Mouse (Mus musculus): Measurements from ENCODE around the gene Rin2.

Gene Rin2

DNA sequence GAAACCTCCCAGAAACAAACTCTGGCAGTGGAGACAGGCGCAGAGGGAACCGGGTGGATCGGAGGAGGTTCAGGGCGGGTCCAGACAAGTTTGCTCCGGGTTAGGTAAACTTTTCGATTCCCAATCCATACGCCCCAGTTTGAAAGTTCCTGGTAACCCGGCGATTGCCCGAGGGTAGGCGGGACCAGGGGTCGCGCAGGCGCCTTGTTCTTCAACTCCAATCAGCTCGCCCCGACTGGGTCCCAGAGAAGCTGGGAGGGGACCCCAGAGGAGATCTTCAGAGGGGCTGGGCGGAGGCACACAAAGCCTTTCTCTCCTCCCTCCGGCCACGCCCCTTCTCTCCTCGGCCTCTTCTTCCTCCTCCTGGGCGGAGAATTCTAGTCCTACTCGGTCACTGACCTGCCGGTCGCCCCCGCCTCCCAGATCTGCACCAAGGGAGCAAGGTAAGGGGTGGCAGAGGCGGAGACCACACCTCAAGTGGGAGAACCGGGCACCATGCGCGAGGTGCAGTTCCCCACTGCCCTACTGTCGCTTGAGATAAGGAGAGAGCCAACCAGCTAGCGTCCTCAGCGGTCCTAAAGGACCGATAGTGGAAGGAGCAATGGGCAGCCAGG is at the start of gene Rin2:
Gene Rin2, plus strand, starts transcription at position 74 of the 614 bp plus-strand sequence.
- DNase-seq: peak; percentile 98

DNA sequence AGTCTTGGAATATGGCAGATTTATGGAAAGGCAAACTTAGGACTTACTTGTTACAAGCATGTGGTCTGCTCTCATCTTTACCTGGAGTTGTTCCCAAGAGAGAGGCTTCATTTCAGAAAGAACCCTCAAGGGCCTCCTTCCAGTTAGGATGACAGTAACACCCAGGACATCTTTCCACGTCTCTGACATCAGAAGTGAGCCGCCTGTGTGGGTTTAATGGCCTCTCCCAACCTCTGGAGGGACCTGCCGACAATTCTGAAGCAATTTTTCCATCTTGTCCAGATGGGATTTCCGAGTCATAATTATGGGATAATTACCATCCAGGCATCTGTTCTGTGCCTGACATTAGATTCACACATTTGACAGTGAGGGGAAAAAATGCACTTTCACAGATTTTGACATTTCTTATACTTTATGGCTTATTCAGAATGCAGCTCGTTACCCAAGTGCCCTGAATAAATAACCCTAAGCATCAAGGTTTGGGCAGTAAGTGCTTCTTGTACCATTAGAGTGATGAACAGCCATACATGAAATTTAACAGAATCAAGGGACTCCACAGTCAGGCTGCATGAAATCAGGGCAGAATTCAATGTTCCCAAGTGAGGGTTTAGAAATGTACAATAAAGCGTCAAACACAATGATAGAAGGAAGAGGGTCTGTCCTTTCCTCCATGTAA is 43.8 kb upstream of the Rin2 start:
- DNase-seq: peak; percentile 55

DNA sequence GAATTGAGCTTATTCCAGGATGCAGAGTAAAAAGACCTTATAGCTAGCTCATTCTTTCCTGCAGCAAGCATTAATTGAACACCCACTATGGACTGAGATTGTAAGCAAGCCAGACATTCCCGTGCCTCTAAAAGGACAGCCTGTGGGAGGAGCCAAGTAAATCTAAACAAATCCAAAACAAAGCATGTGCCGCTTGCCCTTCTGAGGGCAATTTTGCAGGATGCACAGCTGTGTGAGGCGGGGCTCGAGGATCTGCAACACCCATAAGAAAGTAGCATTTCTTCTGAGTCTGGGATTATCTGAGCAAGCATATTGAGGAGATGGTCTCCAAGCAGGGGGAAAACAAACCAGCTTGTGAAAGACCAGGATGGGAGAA is 43.2 kb upstream of the Rin2 start:
- DNase-seq: no peak

DNA sequence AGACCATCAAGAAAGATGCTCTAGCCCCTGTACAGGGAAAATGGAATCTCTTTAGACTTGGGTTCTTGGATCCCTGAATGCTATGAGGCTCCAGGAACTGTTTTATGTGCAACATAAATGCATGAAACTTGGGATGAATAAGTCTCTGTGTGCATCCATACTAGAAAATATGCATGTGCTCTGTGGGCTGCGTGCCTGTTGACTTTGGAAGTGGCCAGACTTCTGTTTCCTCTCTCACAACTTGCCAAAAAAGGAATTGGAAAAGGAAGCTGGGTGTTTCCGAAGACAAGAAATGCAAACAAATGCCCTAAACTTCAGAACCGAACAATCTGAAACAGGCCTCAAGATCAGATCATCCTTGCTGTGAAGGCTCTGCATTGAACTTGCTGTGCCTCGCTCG is 41.2 kb upstream of the Rin2 start:
- DNase-seq: no peak

DNA sequence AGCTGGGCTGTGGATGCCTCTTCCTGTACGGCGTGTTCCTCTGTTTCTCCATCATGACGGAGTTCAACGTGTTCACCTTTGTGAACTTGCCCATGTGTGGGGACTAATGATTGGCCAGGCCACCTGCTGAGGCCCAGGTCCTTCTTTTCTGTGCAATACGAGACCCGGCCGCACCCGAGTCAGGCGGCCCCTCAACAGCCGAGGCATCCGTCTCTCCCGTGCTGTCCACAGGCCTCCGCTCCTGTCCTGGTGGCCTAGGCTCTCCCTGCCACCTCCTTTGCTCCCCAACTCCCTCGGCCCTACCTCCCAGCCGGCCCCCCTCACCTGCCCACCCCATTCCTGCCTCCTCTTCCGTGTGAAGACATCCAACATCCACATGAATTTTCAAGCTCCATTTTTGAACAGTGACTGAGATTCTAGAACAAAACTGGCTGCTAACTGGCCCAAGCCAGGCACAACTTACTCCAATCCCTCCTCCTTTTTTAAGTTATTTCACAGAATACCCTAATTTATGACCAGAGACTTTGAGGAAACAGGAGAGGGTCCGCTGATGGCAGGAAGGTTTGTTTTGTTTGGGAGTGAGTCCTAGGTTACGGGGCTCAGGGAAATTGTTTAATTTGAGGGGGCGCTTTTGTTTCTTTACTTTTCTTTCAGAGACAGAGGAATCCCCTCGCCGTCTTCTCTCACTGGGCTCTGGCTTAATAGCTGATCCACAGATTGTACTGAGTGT is 34.6 kb upstream of the Rin2 start:
- peak; percentile 82 for DNase-seq

DNA sequence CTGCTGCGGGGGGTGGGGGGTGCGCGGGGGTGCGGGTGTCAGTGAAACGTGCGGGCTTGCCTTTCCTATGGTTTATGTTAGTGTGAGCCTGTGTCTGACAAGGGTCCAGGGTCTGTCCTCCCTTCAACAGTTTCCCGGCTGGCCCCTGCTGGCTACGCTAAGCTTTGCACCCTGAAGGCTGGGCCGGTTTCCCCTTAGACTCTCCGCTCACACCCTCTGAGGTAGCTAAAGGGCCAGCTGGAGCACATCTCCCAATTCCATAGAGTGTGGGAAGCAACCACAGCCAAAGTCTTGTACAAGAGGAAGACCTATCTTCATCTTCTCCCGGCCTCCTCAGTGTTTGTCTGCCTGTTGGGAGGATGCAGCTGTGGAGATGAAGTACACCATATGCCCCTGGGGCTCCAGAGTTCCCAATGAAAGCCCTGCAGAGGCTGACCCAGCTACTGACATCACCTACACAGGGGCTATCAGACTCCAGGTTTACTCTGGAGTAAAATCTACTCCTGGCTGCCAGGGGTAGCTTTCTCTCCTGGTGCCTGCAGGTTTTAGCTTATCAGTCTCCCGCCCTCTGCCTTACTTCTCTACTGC is 19.5 kb upstream of the Rin2 start:
- DNase-seq: peak; percentile 42

DNA sequence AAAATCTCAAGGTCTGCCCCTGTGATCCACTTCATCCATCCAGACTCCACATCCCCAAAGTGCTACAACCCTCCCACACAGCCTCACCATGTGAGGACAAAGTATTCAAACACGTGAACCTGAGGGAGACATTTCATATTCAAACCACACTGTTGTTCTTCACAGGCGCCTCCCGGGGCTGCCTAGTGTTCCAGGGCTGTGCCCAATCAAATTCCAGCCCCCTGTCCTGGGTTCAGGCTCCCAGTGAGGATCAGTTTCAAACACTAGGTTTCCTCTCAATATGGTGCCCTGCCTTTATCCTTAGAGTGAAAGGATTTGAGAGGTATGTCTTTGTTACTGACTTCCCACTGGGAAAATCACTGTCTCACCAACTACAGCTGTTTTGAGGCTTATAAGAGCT is 18.9 kb upstream of the Rin2 start:
- peak; percentile 56 for DNase-seq

DNA sequence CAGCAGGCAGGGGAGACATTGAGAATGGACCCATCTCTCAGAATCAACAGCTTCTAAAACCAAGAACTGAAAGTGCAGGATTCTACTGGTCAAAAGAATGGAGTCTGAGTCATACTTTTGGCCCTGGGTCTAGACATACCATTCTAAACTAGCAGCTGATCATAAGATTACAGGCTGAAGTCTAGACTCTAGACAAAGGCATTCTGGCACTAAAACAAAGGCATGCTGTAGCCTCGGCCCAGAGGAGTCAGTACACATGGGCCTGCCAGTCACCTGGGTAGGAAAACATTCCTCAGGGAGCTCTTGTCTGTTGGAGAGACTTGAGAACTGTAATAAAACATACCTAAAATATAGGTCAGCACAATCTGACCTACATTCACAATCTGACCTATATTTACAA is 18.3 kb upstream of the Rin2 start:
- no peak for DNase-seq

DNA sequence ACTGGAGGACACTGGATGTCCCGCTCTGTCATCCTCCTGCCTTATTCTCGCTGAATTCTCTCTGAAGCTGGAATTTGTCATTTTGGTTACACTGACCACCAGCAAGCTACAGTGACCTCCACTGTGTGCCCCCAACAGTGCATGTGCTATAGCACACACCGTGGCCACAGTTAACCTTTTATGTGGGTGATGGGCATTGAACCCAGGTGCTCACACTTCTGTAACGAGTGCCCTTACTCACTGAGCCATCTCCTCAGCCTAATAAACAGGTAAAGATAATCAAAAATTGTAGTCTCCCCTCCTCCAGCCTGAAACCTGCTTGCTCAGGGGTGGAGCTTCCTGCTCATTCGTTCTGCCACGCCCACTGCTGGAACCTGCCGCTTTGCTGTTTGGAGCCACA is 13.8 kb upstream of the Rin2 start:
- DNase-seq: peak; percentile 15

DNA sequence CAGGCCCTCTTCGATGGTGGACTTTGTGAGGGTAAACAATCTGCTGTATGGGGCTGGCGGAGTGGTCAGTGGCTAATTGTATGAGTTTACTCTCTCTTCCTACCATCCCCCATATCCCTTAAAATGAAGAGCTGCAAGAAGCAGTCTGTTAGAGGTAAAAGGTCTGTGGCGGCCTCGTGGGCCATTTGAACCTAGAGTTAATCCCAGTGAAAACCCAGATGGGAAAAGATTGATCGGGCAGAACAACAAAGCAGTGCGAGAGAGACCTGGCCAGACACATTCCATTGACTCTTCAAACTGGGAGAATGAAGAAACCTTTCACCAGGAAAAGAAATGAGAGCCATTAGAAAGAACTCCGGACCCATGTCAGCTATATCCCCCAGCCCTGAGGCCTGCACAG is 11.1 kb upstream of the Rin2 start:
- DNase-seq: peak; percentile 33

DNA sequence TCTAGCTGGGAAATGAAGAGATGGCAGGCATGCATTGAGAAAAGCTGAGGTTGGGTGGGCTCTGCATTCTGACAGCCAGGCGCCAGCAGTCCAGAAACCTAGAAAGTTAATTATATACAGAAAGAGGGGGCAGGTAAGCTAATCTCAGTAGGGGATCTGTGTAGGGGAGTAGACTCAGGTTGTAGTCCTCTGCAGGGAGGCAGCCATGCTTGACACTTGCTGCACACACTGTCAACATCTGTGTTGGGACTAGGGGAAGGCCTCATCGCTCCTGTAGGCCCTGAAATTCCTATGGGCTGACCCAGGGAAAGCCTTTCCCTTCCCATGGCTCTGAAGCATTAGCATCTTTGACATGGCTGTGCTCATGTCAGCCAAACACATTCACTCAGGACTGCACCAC is 10.7 kb upstream of the Rin2 start:
- DNase-seq: peak; percentile 72

DNA sequence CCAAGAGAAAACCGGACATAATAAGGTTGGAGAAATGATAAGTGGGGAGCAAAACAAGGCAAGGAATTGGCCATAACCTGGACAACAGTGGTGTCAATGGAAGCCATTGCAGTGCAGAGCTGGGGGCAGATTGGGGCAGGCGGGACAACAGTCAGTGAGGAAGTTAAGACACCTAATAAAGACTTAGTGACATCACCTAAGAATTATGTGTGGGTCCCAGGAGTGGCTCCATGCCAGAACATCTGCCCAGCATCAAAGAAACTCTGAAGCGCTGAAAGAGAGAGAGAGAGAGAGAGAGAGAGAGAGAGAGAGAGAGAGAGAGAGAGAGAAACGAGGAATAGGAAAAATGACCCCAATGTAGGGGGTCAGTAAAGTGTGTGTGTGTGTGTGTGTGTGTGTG is 6.9 kb upstream of the Rin2 start:
- peak; percentile 55 for DNase-seq

DNA sequence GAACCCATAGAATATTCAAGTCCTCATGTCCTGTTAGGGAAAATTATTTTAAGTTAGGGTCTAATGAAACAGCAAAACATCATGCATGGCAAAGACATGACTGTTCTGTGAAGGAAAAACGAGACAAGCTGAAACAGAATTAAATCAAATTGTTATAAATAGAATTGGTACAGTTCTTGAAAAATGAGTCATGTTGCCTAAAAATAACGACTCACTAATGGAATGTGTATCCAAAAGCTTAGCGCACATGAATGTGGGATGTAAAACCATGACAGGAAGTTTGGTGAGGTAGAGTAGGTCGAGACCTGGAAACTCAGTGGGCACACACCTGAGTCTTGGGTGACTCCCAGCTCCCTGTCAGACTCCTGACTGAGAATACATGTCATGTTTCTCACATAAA is 4.9 kb upstream of the Rin2 start:
- peak; percentile 6 for DNase-seq

DNA sequence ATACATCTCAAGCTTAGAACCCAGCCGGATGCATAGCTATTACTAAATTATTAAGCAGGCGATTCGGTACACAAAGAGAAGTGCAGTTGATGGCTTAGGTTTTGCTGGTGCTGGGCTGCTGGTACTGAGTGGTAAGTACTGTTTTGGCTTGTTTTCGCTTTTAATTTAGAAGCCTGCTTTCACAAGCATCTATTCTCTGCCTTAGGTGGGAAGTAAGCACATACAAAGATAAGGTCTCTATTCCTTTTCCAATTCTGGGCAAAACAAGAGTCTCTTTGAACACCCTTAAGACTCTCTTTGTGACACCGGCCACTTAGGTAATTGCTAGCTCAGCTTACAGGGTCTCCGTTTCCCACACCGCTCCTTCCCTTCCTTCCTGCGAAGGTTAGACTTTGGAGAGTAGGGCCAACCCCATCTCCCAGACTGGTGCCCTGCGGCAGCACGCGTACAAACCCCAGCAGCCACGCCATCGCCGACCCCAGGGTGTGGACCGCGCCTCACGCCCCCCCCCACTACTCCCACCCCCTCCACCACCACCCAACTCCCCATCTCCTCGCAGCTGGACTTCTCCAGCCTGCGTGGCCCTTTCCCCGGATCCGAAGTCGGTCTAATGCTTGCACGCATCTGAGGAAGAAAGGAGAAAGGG is 396 bp upstream of the Rin2 start:
- DNase-seq: no peak

DNA sequence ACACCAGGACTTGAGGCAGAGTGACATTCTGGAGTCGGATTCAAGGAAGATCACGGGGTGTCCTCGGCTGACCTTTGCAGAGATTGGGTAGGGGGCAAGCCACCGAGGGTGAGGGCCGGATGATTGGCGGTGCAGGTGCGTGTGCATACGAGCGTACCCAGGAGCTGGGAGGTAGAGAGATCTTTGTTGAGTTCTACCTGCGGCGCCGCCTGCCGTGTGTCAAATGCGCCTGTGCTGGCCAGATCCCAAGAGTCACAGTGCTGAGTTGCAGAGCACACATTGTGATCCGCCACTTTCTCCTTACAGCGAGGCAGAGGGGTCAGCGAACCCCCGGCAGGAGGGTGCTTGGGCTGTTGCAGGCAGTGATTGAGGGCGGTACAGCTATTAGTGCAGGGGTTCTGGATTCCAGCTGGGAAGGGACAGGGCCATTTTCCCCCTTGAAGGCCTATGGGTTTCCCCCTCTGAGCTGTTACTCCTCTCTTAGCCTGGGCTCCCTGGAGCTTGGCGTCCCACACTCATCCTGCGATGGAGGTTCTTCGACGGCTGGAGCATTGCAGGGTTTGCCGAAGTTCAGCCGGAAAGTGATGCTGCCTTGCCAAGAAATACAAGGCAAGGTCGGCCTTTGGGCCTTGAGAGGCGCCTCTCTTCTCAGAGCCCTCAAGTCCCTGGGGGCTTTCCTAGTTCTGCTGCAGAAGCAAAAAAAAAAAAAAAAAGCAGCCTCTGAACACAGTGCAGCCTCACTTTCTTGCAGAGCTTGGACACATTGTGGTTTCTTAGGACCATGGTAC is 935 bp downstream of the Rin2 start:
- DNase-seq: peak; percentile 94

DNA sequence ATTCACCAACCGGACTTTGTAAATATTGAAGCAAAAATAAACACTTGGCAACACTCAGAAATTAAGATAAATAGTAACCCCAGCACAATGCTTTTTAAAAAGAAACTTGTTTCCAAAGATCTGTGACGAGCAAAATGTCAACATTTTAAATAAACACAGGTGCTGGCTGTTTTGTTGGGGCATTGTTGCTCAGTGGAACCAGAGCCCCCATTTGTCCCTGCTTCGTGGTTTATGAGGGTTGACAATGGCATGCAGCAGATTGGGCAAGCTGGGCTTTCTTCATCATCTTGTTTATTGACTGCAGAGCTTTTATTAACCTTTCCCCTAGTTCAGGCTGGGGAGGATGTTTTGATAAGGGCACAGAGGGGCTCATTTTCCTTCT is 1.5 kb downstream of the Rin2 start:
- no peak for DNase-seq

DNA sequence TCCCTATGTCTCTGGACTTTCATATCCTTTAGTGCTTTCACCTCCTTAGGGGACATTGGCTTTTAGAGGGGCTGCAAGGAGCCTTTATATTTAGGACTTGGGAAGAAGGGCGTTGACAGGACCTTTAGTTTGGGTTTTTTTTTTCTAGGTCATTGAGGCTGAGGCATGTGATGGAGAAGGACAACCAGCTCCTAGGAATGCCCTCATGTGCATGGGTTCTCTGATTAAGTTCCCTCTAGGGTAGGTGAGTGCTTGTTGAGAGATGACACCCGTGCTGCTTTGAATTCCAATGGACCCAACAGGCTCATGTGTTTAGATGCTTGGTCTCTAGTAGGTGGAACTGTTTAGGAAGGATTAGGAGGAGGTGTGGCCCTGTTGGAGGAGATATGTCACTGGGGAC is 1.9 kb downstream of the Rin2 start:
- DNase-seq: peak; percentile 76

DNA sequence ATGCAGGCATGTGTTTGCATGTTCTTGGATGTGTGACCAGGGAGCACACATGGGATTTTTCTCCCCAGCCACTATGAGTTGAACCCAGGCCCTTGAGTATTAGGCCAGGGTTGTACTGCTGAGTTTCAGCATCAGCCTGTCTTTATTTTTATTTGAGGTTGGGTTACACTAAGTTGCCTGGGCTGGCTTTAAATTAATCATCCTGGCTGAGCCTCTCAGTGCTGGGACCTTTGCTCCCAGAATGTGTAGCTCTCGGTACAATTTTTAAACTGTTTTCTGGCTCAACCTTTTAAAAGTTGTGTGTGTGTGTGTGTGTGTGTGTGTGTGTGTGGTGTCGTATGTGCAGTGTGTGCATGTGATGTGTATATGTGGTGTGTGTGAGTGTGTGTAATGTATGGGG is 5.1 kb downstream of the Rin2 start:
- peak; percentile 37 for DNase-seq

DNA sequence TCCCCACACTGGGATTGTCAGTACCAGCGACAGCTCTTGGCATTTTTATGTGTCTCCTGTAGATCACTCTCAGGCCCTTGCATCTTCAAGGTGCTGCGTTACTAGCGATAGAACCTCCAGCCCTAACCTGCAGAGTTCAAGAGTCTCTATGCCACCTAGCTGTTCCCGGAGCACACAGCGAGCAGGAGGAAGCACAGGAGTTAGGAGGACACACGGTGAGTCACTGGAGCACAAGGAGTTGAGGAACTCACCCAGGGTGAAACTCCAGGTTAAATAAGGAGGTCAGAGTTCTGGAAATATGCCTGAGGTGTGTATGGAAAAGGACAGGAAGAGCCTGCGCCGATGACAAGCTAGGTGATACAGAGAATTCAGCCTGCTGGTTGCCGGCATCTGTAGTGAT is 5.7 kb downstream of the Rin2 start:
- DNase-seq: no peak

DNA sequence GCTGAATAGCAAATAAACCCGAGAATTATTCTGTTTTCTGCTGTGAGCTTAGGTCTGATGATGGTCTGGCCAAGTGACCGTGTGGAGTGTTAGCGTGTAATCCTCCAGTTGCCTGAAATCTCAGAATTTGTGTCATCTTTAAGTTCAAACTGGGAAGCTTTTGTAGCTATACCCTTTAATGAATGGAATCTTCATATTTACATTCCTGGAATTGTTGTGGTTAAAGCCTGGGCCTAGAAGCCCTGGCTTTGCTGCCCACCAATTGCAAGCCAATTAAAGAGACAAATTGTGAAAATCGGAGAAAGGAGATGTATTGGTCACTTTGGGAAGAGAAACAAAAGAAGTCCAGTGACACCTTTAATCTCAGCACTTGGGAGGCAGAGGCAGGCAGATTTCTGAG is 6.6 kb downstream of the Rin2 start:
- no peak for DNase-seq

DNA sequence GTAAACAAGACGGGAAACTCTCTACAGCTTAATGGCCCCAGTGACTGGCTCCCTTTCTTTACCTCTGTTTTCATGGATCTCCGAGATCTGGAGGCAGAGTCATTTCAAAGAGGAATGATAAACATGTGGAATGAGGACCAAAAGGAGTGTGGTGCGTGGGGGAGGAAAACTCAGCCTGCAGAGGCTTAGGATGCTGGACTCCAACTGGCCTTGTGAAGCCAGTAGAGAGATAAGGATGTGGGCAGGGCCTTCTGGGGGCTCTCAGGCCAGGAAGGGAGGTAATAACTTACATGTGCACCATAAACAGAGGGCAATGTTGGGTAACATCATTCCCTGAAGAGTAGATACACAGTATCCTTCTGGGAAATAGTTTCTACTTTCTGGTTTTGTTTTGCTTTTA is 7.9 kb downstream of the Rin2 start:
- peak; percentile 88 for DNase-seq

DNA sequence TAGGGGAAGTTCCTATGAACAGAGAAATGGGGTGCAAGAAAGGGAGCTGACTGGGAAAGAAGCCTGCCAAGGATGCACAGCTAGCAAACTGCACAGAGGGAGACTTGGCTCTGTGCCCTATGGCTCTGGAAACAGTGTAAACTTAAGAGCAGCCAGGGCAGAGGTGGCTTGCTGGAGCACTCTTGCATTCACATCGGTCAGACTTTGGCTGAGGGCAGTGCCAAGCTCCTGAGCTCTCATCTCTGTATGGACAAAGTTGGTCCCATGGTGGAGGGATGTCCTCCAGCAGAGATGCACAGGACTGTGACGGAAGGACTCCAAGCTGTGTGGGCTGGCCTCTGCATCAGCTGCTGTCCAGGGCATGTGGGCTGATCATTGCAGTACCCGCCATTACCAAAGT is 8.5 kb downstream of the Rin2 start:
- DNase-seq: peak; percentile 92

DNA sequence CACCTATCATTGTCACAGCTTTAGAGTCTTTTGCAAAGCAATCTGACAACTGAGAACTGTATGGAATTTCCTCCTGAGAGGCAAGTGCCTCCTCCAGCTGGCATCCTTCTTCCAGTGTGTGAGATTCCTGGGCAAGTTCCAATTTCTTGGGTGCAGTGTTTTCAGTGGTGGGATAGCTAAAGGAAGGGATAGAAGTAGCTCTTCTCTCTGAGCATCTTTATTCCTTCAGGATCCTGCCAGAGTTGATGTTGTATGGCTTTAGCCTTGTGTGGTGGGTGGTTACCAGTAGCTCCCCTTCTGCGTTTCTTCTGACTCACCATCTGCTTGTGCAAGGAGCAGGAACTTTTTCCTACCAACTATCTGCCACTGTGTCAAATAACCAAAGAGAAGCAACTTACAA is 9.1 kb downstream of the Rin2 start:
- DNase-seq: no peak
